Mouse (Mus musculus) hindbrain, embryonic 11.5 days (tissue): ENCODE measurements at regions not wholly inside any gene's neighbourhood (a gene's known extent, or its start where the extent isn't known, plus 50 kb on each side); places are given as distances from the start of the nearest gene placed in this dataset.
A peak's percentile ranks its signal among the peaks of the same experiment; 100 is the strongest.

ENCODE experiments used
- ATAC-seq: fragments of 200-750 bp; cut with Nextera tagmentation; 2 replicates; pipeline ENCODE4 v1.8.0; 2017; ENCODE audit warnings: mild to moderate bottlenecking, moderate TSS enrichment, moderate library complexity; ENCODE audit not compliant: low FRiP score
- DNase-seq: peaks from one replicate; pipeline ENCODE4 v3.0.0-alpha.2; 2015; ENCODE audit warnings: low spot score
- H3K27ac ChIP-seq: fragments of 300-500 bp; sonication (generic); 2 replicates; pipeline ENCODE4 v1.5.1; 2014; ENCODE audit warnings: mild to moderate bottlenecking, low read depth, low read length
- H3K27me3 ChIP-seq: fragments of 300-500 bp; sonication (generic); 2 replicates; pipeline ENCODE4 v1.6.1; 2014; ENCODE audit warnings: mild to moderate bottlenecking, low read length, moderate library complexity, mixed read lengths; ENCODE audit not compliant: control insufficient read depth, insufficient read depth
- H3K36me3 ChIP-seq: fragments of 300-500 bp; sonication (generic); 2 replicates; pipeline ENCODE4 v1.6.1; 2014; ENCODE audit warnings: mild to moderate bottlenecking, low read length, moderate library complexity, mixed read lengths; ENCODE audit not compliant: control insufficient read depth, insufficient read depth
- H3K4me1 ChIP-seq: fragments of 300-500 bp; sonication (generic); replicated peaks from 2 replicates; pipeline ENCODE4 v1.6.1; 2014; ENCODE audit warnings: low read length, mixed read lengths; ENCODE audit not compliant: control insufficient read depth, insufficient read depth
- H3K4me2 ChIP-seq: fragments of 300-500 bp; sonication (generic); replicated peaks from 2 replicates; pipeline ENCODE4 v1.6.1; 2014; ENCODE audit warnings: mild to moderate bottlenecking, low read depth, low read length
- H3K4me3 ChIP-seq: fragments of 300-500 bp; sonication (generic); 2 replicates; pipeline ENCODE4 v1.5.1; 2014; ENCODE audit warnings: low read depth, low read length
- H3K9ac ChIP-seq: fragments of 300-500 bp; sonication (generic); 2 replicates; pipeline ENCODE4 v1.6.1; 2014; ENCODE audit warnings: low read depth, low read length
- H3K9me3 ChIP-seq: fragments of 300-500 bp; sonication (generic); 2 replicates; pipeline ENCODE4 v1.6.1; 2016; ENCODE audit warnings: low read length; ENCODE audit not compliant: control insufficient read depth
- WGBS: fragments of 180-500 bp; shearing (Covaris S2); extraction: QIAGEN DNeasy Blood & Tissue Kit; methylation state at CpG from one replicate; pipeline ENCODE4 v1.1.7; 2014; 5-methylcytosine and 5-hydroxymethylcytosine counted together

GRCm38 (mm10) chr6:140333397-140333796 lies 90.5 kb upstream of the Plekha5 start:
- H3K9me3 ChIP-seq, result no peaks in the 10 kb centered on the region
- DNase-seq (no peak), ATAC-seq (no peak)
- peaks cover 6% of the 10 kb centered on the region for H3K4me1 ChIP-seq
- no peak overlapping the region for H3K9ac ChIP-seq
- no peaks in the 10 kb centered on the region for H3K27me3 ChIP-seq
- 65% methylated on average over 3 of the region's 3 CpGs for WGBS
- no peak overlapping the region for H3K4me2 ChIP-seq
- no peak overlapping the region for H3K4me3 ChIP-seq
- no peaks in the 10 kb centered on the region for H3K36me3 ChIP-seq
- H3K27ac ChIP-seq, result no peak overlapping the region

GRCm38 (mm10) chr6:140308641-140309040 lies 115.2 kb upstream of the Plekha5 start:
- DNase-seq (no peak), ATAC-seq (no peak)
- H3K4me2 ChIP-seq, result no peak overlapping the region
- H3K4me3 ChIP-seq, result no peak overlapping the region
- H3K4me1 ChIP-seq, result no peaks in the 10 kb centered on the region
- 95% methylated on average over 11 of the region's 11 CpGs for WGBS
- no peaks in the 10 kb centered on the region for H3K27me3 ChIP-seq
- no peaks in the 10 kb centered on the region for H3K9me3 ChIP-seq
- no peaks in the 10 kb centered on the region for H3K36me3 ChIP-seq
- H3K9ac ChIP-seq, result no peak overlapping the region
- no peak overlapping the region for H3K27ac ChIP-seq

- DNase-seq (no peak), ATAC-seq (no peak)
- H3K27ac ChIP-seq, result no peak overlapping the region
- no peak overlapping the region for H3K4me3 ChIP-seq
- no peaks in the 10 kb centered on the region for H3K9me3 ChIP-seq
- no peak overlapping the region for H3K9ac ChIP-seq
- no peaks in the 10 kb centered on the region for H3K27me3 ChIP-seq
- no peaks in the 10 kb centered on the region for H3K36me3 ChIP-seq
- no peak overlapping the region for H3K4me2 ChIP-seq
- no peaks in the 10 kb centered on the region for H3K4me1 ChIP-seq
- WGBS, result 81% methylated on average over 6 of the region's 6 CpGs
Measured at GRCm38 (mm10) chr6:140306811-140307558, 116.9 kb upstream of the Plekha5 start.

- 76% methylated on average over 5 of the region's 5 CpGs for WGBS
- no peak overlapping the region for H3K4me2 ChIP-seq
- DNase-seq (no peak), ATAC-seq (no peak)
- H3K36me3 ChIP-seq, result no peaks in the 10 kb centered on the region
- H3K4me3 ChIP-seq, result no peak overlapping the region
- no peak overlapping the region for H3K9ac ChIP-seq
- no peaks in the 10 kb centered on the region for H3K9me3 ChIP-seq
- H3K27ac ChIP-seq, result no peak overlapping the region
- no peaks in the 10 kb centered on the region for H3K4me1 ChIP-seq
- no peaks in the 10 kb centered on the region for H3K27me3 ChIP-seq
Measured at GRCm38 (mm10) chr6:140304105-140304504, 119.7 kb upstream of the Plekha5 start.

GRCm38 (mm10) chr6:140300470-140301145 lies 123.2 kb upstream of the Plekha5 start:
- H3K27ac ChIP-seq, result no peak overlapping the region
- H3K4me3 ChIP-seq, result no peak overlapping the region
- DNase-seq (no peak), ATAC-seq (peak; percentile 44; the same call in 1 of the 2 replicates)
- H3K27me3 ChIP-seq, result no peaks in the 10 kb centered on the region
- no peaks in the 10 kb centered on the region for H3K9me3 ChIP-seq
- WGBS, result 44% methylated on average over 7 of the region's 7 CpGs
- no peak overlapping the region for H3K4me2 ChIP-seq
- H3K4me1 ChIP-seq, result no peaks in the 10 kb centered on the region
- H3K36me3 ChIP-seq, result no peaks in the 10 kb centered on the region
- H3K9ac ChIP-seq, result no peak overlapping the region

GRCm38 (mm10) chr6:140299653-140300052 lies 124.2 kb upstream of the Plekha5 start:
- 69% methylated on average over 7 of the region's 7 CpGs for WGBS
- Histone ChIP-seq H3K9ac (no peak overlapping the region), H3K4me2 (no peak overlapping the region), H3K36me3 (no peaks in the 10 kb centered on the region), H3K27ac (no peak overlapping the region), H3K27me3 (no peaks in the 10 kb centered on the region), H3K4me1 (no peaks in the 10 kb centered on the region), H3K9me3 (no peaks in the 10 kb centered on the region), H3K4me3 (no peak overlapping the region)
- DNase-seq (no peak), ATAC-seq (peak; percentile 62; the same call in 1 of the 2 replicates)

GRCm38 (mm10) chr6:140297969-140298554 lies 125.8 kb upstream of the Plekha5 start:
- no peak overlapping the region for H3K4me2 ChIP-seq
- no peak overlapping the region for H3K27ac ChIP-seq
- WGBS, result 76% methylated on average over 14 of the region's 14 CpGs
- DNase-seq (no peak), ATAC-seq (no peak)
- H3K9me3 ChIP-seq, result no peaks in the 10 kb centered on the region
- no peaks in the 10 kb centered on the region for H3K4me1 ChIP-seq
- H3K4me3 ChIP-seq, result no peak overlapping the region
- H3K9ac ChIP-seq, result no peak overlapping the region
- H3K27me3 ChIP-seq, result no peaks in the 10 kb centered on the region
- no peaks in the 10 kb centered on the region for H3K36me3 ChIP-seq

- DNase-seq (no peak), ATAC-seq (peak; percentile 25; the same call in 1 of the 2 replicates)
- Histone ChIP-seq H3K27me3 (no peaks in the 10 kb centered on the region), H3K4me2 (no peak overlapping the region), H3K4me1 (no peaks in the 10 kb centered on the region), H3K27ac (no peak overlapping the region), H3K4me3 (no peak overlapping the region), H3K9me3 (no peaks in the 10 kb centered on the region), H3K36me3 (no peaks in the 10 kb centered on the region), H3K9ac (no peak overlapping the region)
- 80% methylated on average over 6 of the region's 6 CpGs for WGBS
Measured at GRCm38 (mm10) chr6:140297561-140297960, 126.3 kb upstream of the Plekha5 start.
